ENCODE assay signal across 10 mouse cellular contexts in the genomic region with DNA sequence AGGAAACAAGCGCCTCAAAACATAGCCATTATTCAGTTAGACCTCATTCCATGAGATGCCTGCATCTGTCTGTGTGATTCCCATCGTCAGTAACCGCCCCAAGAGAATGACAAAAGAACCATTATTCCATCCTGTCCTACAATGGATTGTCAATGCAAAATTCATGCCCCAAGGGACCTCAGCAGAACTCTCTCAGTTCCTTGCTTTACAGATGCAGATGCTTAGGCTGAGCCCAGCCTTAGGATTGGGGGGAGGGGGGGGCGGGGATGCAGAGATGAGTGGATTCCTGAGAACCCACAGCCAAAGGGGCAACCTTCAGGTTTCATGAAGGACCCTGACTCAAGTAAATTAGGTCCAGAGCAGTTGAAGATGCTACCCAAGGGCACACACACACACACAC.
DNase-seq lines count a peak whose midpoint lies in the region; ATAC-seq and TF ChIP-seq lines count a peak whose summit lies in the region.
"Had no signal": no experiment of that assay in that cellular context is flagged by ENCODE, and none has a peak within 500 bp of the region (broad histone marks: within the 10 kb centered on the region; RNA-seq: fewer than 3 reads in every experiment).

No protein-coding gene starts in this region.

- no peak overlapping the region for H3K27ac ChIP-seq in hindbrain, embryonic 13.5 days
- H3K27ac ChIP-seq in midbrain, embryonic 13.5 days: no peak overlapping the region
- no peak overlapping the region for H3K27ac ChIP-seq in gastrocnemius, adult 2 months

- WGBS in hindbrain, embryonic 13.5 days: 2% methylated on average over 4 of the region's 4 CpGs
- WGBS in midbrain, embryonic 13.5 days: 5% methylated on average over 4 of the region's 4 CpGs

- H3K4me3 ChIP-seq in hindbrain, embryonic 13.5 days: peak overlapping the region; percentile 69
- peak overlapping the region; percentile 59 for H3K4me3 ChIP-seq in midbrain, embryonic 13.5 days (replicated peaks)
- no peak overlapping the region; the same call in 1 of the 2 replicates for H3K4me3 ChIP-seq in gastrocnemius, adult 2 months
- H3K4me3 ChIP-seq: myocyte had no signal

- DNase-seq in heart, adult 11 months: peak; percentile 41
- no peak for DNase-seq in heart, postnatal 4 days
- peak; percentile 98 for DNase-seq in ZHBTc4 (ENCODE audit: low read depth, low spot score)
- no peak for DNase-seq in layer of hippocampus, adult 9-10 months (ENCODE audit: low spot score)
- no peak for DNase-seq in gastrocnemius, adult 2 months

- H3K9ac ChIP-seq in hindbrain, embryonic 13.5 days: peak overlapping the region; percentile 76; the same call in 1 of the 2 replicates
- H3K9ac ChIP-seq in midbrain, embryonic 13.5 days (replicated peaks): no peak overlapping the region

- H3K36me3 ChIP-seq in hindbrain, embryonic 13.5 days: no peaks in the 10 kb centered on the region
- H3K36me3 ChIP-seq in midbrain, embryonic 13.5 days: no peaks in the 10 kb centered on the region
- H3K36me3 ChIP-seq: heart, embryonic 10.5 days had no signal

- no peaks in the 10 kb centered on the region for H3K9me3 ChIP-seq in hindbrain, embryonic 13.5 days
- no peaks in the 10 kb centered on the region for H3K9me3 ChIP-seq in midbrain, embryonic 13.5 days
- H3K9me3 ChIP-seq: heart, embryonic 10.5 days had no signal

- no peak for TF ChIP-seq CTCF in gastrocnemius, adult 2 months (IDR thresholded peaks at IDR 0.05)

- intact Hi-C loops in gastrocnemius, adult 2 months (cut with DNase I): loop anchor here (10.0 kb wide), 1 partner anchor 81 kb away; no protein-coding TSS in a partner anchor

- H3K4me2 ChIP-seq in hindbrain, embryonic 13.5 days: peak overlapping the region; percentile 98
- H3K4me2 ChIP-seq in midbrain, embryonic 13.5 days (replicated peaks): peak overlapping the region; percentile 99

- no peaks in the 10 kb centered on the region for H3K27me3 ChIP-seq in hindbrain, embryonic 13.5 days
- H3K27me3 ChIP-seq in midbrain, embryonic 13.5 days: no peaks in the 10 kb centered on the region

- ATAC-seq in hindbrain, embryonic 13.5 days (ENCODE audit: low FRiP score): peak; percentile 52
- ATAC-seq in midbrain, embryonic 13.5 days: no peak
- ATAC-seq in inflammation-experienced regulatory T-cells, adult 6 months: no peak

- H3K4me1 ChIP-seq in hindbrain, embryonic 13.5 days (replicated peaks): peaks cover 19% of the 10 kb centered on the region
- H3K4me1 ChIP-seq in midbrain, embryonic 13.5 days (replicated peaks): peaks cover 19% of the 10 kb centered on the region

Comparison
In these comparisons a context has a peak if more than half of its experiments do, and no peak if none do; other contexts are left out.
1. DNase-seq: peak in heart, adult 11 months (single experiment) and ZHBTc4 (single experiment); none in heart, postnatal 4 days (single experiment), layer of hippocampus, adult 9-10 months (single experiment) and gastrocnemius, adult 2 months (single experiment).